Comparison of ENCODE assay signal across 12 mouse cellular contexts in genomic region chr13:49504510-49504909, GRCm38 (mm10). TPM values are rescaled to one million over a fixed set of nuclear protein-coding genes. Genes with fewer than 3 reads are reported as not detected.
DNase-seq lines count a peak whose midpoint lies in the region; ATAC-seq and TF ChIP-seq lines count a peak whose summit lies in the region.
"Had no signal": no experiment of that assay in that cellular context is flagged by ENCODE, and none has a peak within 500 bp of the region (broad histone marks: within the 10 kb centered on the region; RNA-seq: fewer than 3 reads in every experiment).

Gene Ecm2 (plus strand): TSS chr13:49504810.

- no peaks in the 10 kb centered on the region for H3K36me3 ChIP-seq in forebrain, embryonic 10.5 days (replicated peaks)
- no peaks in the 10 kb centered on the region for H3K36me3 ChIP-seq in forebrain, embryonic 16.5 days (ENCODE audit: control insufficient read depth, insufficient read depth)
- no peaks in the 10 kb centered on the region for H3K36me3 ChIP-seq in kidney, postnatal 0 days (ENCODE audit: insufficient read depth, low read length)
- H3K36me3 ChIP-seq: neural tube, embryonic 13.5 days had no signal

- no peak for DNase-seq in forebrain, embryonic 10.5 days (ENCODE audit: extremely low spot score, low spot score)
- peak; percentile 44 for DNase-seq in kidney, postnatal 0 days (ENCODE audit: low spot score)
- no peak for DNase-seq in kidney, postnatal 14 days
- DNase-seq in urinary bladder, adult 2 months (ENCODE audit: low spot score): no peak
- no peak for DNase-seq in urinary bladder, postnatal 14 days (ENCODE audit: low spot score)
- DNase-seq in frontal cortex, postnatal 25 days (ENCODE audit: low spot score in 2 of 2): no peak
- DNase-seq in layer of hippocampus, postnatal 25 days (ENCODE audit: extremely low spot score in 1 of 2, low spot score in 1 of 2): no peak
- DNase-seq: kidney, adult 11 months had no signal

- H3K9me3 ChIP-seq in forebrain, embryonic 10.5 days: no peaks in the 10 kb centered on the region
- no peaks in the 10 kb centered on the region for H3K9me3 ChIP-seq in forebrain, embryonic 16.5 days (ENCODE audit: control insufficient read depth, low read length)
- H3K9me3 ChIP-seq in kidney, postnatal 0 days (replicated peaks; ENCODE audit: low read length): no peaks in the 10 kb centered on the region
- H3K9me3 ChIP-seq: G1E; neural tube, embryonic 13.5 days had no signal

- no peak within 1 kb of the TSS for H3K4me2 ChIP-seq in forebrain, embryonic 16.5 days (ENCODE audit: low read length)
- peak within 1 kb of the TSS; percentile 34 for H3K4me2 ChIP-seq in kidney, postnatal 0 days (ENCODE audit: low read length)
- H3K4me2 ChIP-seq: neural tube, embryonic 13.5 days had no signal

- no peak within 1 kb of the TSS for H3K4me3 ChIP-seq in forebrain, embryonic 10.5 days
- H3K4me3 ChIP-seq in forebrain, embryonic 16.5 days (replicated peaks; ENCODE audit: low read length): no peak within 1 kb of the TSS
- peak within 1 kb of the TSS; percentile 11 for H3K4me3 ChIP-seq in kidney, postnatal 0 days (replicated peaks; ENCODE audit: low read depth, low read length)
- H3K4me3 ChIP-seq: neural tube, embryonic 13.5 days had no signal

- H3K9ac ChIP-seq in forebrain, embryonic 16.5 days (replicated peaks; ENCODE audit: low read depth, low read length): no peak within 1 kb of the TSS
- 0 out of 2 replicates have a peak within 1 kb of the TSS, but pooled peaks have one; percentile 18 for H3K9ac ChIP-seq in kidney, postnatal 0 days (ENCODE audit: low read depth, low read length)
- H3K9ac ChIP-seq: neural tube, embryonic 13.5 days had no signal

- H3K27ac ChIP-seq in forebrain, embryonic 10.5 days: 0 out of 2 replicates have a peak within 1 kb of the TSS, but pooled peaks have one; percentile 25
- no peak within 1 kb of the TSS for H3K27ac ChIP-seq in forebrain, embryonic 16.5 days (ENCODE audit: low read length)
- no peak within 1 kb of the TSS for H3K27ac ChIP-seq in kidney, postnatal 0 days
- H3K27ac ChIP-seq: neural tube, embryonic 13.5 days had no signal

- peaks cover 7% of the 10 kb centered on the region; the same call in 1 of the 2 replicates for H3K4me1 ChIP-seq in forebrain, embryonic 10.5 days
- no peaks in the 10 kb centered on the region for H3K4me1 ChIP-seq in forebrain, embryonic 16.5 days (replicated peaks; ENCODE audit: control insufficient read depth, insufficient read depth, low read length)
- no peaks in the 10 kb centered on the region for H3K4me1 ChIP-seq in kidney, postnatal 0 days (replicated peaks; ENCODE audit: insufficient read depth, low read length)
- H3K4me1 ChIP-seq: neural tube, embryonic 13.5 days had no signal

- WGBS in forebrain, embryonic 10.5 days: 75% methylated on average over 4 of the region's 4 CpGs
- 46% methylated on average over 4 of the region's 4 CpGs for WGBS in forebrain, embryonic 16.5 days
- WGBS in kidney, postnatal 0 days: 68% methylated on average over 4 of the region's 4 CpGs

- H3K27me3 ChIP-seq in forebrain, embryonic 10.5 days (ENCODE audit: poor library complexity, severe bottlenecking): no peaks in the 10 kb centered on the region
- no peaks in the 10 kb centered on the region for H3K27me3 ChIP-seq in forebrain, embryonic 16.5 days (replicated peaks; ENCODE audit: control insufficient read depth, insufficient read depth, low read length)
- no peaks in the 10 kb centered on the region for H3K27me3 ChIP-seq in kidney, postnatal 0 days (ENCODE audit: insufficient read depth, low read length)
- H3K27me3 ChIP-seq: neural tube, embryonic 13.5 days had no signal

- TF ChIP-seq CTCF in kidney, postnatal 0 days (IDR thresholded peaks at IDR 0.05; ENCODE audit: low read depth): no peak

- ATAC-seq in forebrain, embryonic 16.5 days: no peak
- no peak for ATAC-seq in kidney, postnatal 0 days (replicated peaks; ENCODE audit: low FRiP score, low read depth)
- ATAC-seq: activated CD4-positive, CD25-positive, alpha-beta regulatory T cell, adult 4 months had no signal

RNA-seq across cellular contexts. Expression of gene Ecm2, which starts in this region (rescaled TPM):
- polyA plus RNA-seq in forebrain, embryonic 10.5 days (2016; fragmentation: Nextera tagmentation; extraction: Ambion mirVana): 0.34 and 0.63 TPM in 2 replicates
- polyA plus RNA-seq in forebrain, embryonic 16.5 days (2015; fragmentation: Nextera tagmentation; extraction: Ambion mirVana): 1.5 and 1.6 TPM in 2 replicates
- 2.5 TPM in 2 replicates for polyA plus RNA-seq in kidney, postnatal 0 days (2015; fragmentation: Nextera tagmentation; extraction: Ambion mirVana)
- 11.8 and 13.4 TPM in 2 replicates for polyA plus RNA-seq in urinary bladder, adult 2 months (2012; rRNA removed)
- 1 to 10 TPM; 4.7 to 5.3 TPM for total RNA-seq in layer of hippocampus, postnatal 25 days (2021)
